Mouse (Mus musculus): ENCODE results near the gene Bfsp2. TPM values are rescaled to one million over a fixed set of nuclear protein-coding genes. Genes with fewer than 3 reads are reported as not detected.
"Not testable (repeated sequence)": the region's sequence is repeated elsewhere in the genome, so short reads cannot be mapped to it uniquely, and the experiment has no call there.

Gene Bfsp2
- polyA plus RNA-seq, 1 experiment from 2014 or later = 0.65 TPM

DNA sequence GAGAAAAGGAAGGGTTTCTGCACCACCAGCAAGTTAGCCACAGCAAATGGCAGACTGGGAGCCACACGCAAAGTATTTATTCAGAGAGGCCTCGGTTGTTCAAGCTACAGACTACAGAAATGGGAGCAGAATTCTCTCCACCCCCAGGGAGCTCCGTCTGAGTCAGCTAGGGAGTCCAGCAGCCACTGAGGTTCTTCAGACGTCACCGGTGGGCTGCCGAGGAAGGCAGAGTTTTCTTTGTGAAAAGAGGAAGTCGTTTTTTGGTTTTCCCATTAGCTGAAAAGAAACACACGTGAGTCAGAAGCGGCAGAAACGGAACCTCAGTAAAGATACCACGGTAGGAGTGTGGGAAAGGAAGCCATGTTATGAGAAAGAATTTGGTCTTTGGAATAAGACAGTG lies 55.4 kb downstream of the Bfsp2 start:
- Histone ChIP-seq H3K4me3 (replicated peaks) (no peak overlapping the region), H3K9ac (no peak overlapping the region), H3K27me3 (no peaks in the 10 kb centered on the region), H3K27ac (no peak overlapping the region), H3K36me3 (no peaks in the 10 kb centered on the region), H3K9me3 (replicated peaks) (no peaks in the 10 kb centered on the region), H3K4me2 (no peak overlapping the region), H3K4me1 (replicated peaks) (no peaks in the 10 kb centered on the region)
- DNase-seq (no peak), ATAC-seq (ENCODE audit: low read depth) (no peak)
- 10% methylated on average over 11 of the region's 11 CpGs for WGBS (ENCODE audit: insufficient replicate concordance)

DNA sequence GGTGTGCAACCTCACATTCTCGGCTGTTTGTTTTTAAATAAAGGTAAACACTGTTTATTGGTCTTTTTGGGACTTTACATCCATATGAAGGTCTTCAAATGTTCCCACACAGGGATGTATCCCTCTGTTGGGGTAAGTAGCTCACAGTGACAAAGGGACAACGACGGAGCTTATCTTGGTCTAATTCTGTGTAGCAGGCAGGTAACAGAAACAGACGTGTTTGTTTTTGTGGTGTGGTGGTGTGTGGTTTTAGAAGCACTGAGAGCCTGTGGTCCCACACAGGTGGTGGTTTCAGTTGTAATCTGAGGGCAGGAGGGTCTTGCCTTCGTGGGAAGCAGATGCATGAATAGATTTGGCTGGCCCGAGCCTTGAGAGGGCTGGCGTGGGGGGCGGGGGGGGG lies 56.3 kb downstream of the Bfsp2 start:
- H3K4me3 ChIP-seq (replicated peaks) = no peak overlapping the region
- H3K4me2 ChIP-seq = no peak overlapping the region
- DNase-seq = no peak
- H3K4me1 ChIP-seq (replicated peaks) = no peaks in the 10 kb centered on the region
- H3K27ac ChIP-seq = no peak overlapping the region
- H3K9me3 ChIP-seq (replicated peaks) = no peaks in the 10 kb centered on the region
- H3K36me3 ChIP-seq = no peaks in the 10 kb centered on the region
- H3K9ac ChIP-seq = no peak overlapping the region
- ATAC-seq (ENCODE audit: low read depth) = no peak
- WGBS (ENCODE audit: insufficient replicate concordance) = 46% methylated on average over 7 of the region's 8 CpGs
- H3K27me3 ChIP-seq = no peaks in the 10 kb centered on the region

- H3K9ac ChIP-seq = no peak overlapping the region
- H3K27me3 ChIP-seq = no peaks in the 10 kb centered on the region
- H3K4me2 ChIP-seq = no peak overlapping the region
- no peak overlapping the region for H3K27ac ChIP-seq
- no peak for ATAC-seq (ENCODE audit: low read depth)
- WGBS (ENCODE audit: insufficient replicate concordance) = 73% methylated on average over 7 of the region's 7 CpGs
- DNase-seq = no peak
- H3K36me3 ChIP-seq = no peaks in the 10 kb centered on the region
- no peaks in the 10 kb centered on the region for H3K4me1 ChIP-seq (replicated peaks)
- H3K9me3 ChIP-seq (replicated peaks) = no peaks in the 10 kb centered on the region
- no peak overlapping the region for H3K4me3 ChIP-seq (replicated peaks)
Observed at GRCm38 (mm10) chr9:103423384-103423783, 56.8 kb downstream of the Bfsp2 start.

DNA sequence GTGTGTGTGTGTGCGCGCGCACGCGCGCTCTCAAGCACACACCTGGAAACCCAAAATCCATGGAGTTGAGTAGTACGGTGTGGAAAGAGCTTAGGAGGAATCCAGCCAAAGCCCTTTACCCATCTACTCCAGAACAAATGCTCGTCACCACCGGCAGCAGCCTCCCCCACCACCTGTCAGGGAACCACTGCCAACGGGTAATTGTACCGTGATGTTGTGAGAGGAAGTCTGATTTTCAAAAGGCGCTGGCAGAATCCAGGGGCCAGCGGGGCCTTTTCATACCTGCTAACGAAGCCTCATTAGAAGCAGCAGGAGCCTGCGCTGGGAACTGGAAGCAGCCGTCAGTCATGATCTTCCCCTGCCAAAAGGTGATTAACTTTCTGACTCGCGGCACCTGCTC lies 57.4 kb downstream of the Bfsp2 start:
- DNase-seq (no peak), ATAC-seq (ENCODE audit: low read depth) (no peak)
- H3K9ac ChIP-seq = no peak overlapping the region
- no peaks in the 10 kb centered on the region for H3K9me3 ChIP-seq (replicated peaks)
- 66% methylated on average over 18 of the region's 18 CpGs for WGBS (ENCODE audit: insufficient replicate concordance)
- H3K27ac ChIP-seq = no peak overlapping the region
- no peak overlapping the region for H3K4me2 ChIP-seq
- no peaks in the 10 kb centered on the region for H3K27me3 ChIP-seq
- no peaks in the 10 kb centered on the region for H3K36me3 ChIP-seq
- H3K4me1 ChIP-seq (replicated peaks) = no peaks in the 10 kb centered on the region
- H3K4me3 ChIP-seq (replicated peaks) = no peak overlapping the region

DNA sequence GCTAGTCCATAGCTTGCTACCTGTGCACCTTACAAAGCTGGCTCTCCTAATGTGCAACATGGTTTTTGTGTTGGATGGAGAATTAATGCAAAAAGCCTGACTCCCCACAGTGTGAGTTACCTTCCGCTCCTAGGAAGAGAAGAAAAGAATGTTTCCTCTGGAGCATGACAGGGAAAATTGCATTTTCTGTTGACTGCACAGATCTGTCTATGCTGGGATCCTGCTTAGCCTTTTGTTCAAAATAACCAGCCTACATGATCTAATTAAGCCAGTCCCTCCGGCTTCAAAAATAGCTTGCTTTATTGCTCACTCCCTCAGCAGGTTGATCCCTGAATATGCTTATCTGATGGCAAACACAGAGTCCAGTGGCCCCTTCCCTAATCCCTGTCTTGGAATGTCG lies 59.4 kb downstream of the Bfsp2 start:
- no peak overlapping the region for H3K27ac ChIP-seq
- no peaks in the 10 kb centered on the region for H3K27me3 ChIP-seq
- H3K36me3 ChIP-seq = no peaks in the 10 kb centered on the region
- no peak for DNase-seq
- no peak overlapping the region for H3K4me2 ChIP-seq
- H3K4me3 ChIP-seq (replicated peaks) = no peak overlapping the region
- 72% methylated on average over 3 of the region's 3 CpGs for WGBS (ENCODE audit: insufficient replicate concordance)
- no peaks in the 10 kb centered on the region for H3K9me3 ChIP-seq (replicated peaks)
- no peaks in the 10 kb centered on the region for H3K4me1 ChIP-seq (replicated peaks)
- no peak for ATAC-seq (ENCODE audit: low read depth)
- H3K9ac ChIP-seq = no peak overlapping the region

DNA sequence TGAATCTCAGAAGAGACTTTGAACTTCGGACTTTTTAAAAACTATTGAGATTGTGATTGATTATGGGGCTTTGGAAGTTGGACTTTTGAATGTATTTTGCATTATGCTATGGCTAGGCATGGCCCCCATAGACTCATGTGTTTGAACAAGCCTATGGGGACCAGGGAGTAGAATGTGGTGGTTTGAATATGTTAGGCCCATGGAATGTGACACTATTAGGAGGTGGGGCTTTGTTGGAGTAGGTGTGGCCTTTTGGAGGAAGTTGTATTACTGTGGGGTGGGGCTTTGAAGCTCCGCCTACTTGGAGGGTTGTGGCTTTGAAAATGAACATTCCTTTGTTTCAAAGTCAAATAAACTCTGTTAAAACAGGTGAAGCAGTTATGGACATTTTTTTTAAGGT lies 61.4 kb downstream of the Bfsp2 start:
- Histone ChIP-seq H3K36me3 (no peaks in the 10 kb centered on the region), H3K27ac (no peak overlapping the region), H3K4me1 (replicated peaks) (no peaks in the 10 kb centered on the region), H3K9me3 (replicated peaks) (no peaks in the 10 kb centered on the region), H3K4me3 (replicated peaks) (no peak overlapping the region), H3K27me3 (no peaks in the 10 kb centered on the region), H3K9ac (no peak overlapping the region), H3K4me2 (no peak overlapping the region)
- WGBS (ENCODE audit: insufficient replicate concordance) = 71% methylated on average over 2 of the region's 2 CpGs
- DNase-seq (no peak), ATAC-seq (ENCODE audit: low read depth) (no peak)

- H3K4me1 ChIP-seq (replicated peaks); H3K27ac ChIP-seq; H3K9ac ChIP-seq; DNase-seq; H3K36me3 ChIP-seq; H3K4me3 ChIP-seq (replicated peaks); ATAC-seq (ENCODE audit: low read depth); H3K9me3 ChIP-seq (replicated peaks); H3K4me2 ChIP-seq; H3K27me3 ChIP-seq: not testable (repeated sequence)
- 76% methylated on average over 1 of the region's 1 CpGs for WGBS (ENCODE audit: insufficient replicate concordance)
Observed at GRCm38 (mm10) chr9:103418267-103418666, 62.0 kb downstream of the Bfsp2 start.

DNA sequence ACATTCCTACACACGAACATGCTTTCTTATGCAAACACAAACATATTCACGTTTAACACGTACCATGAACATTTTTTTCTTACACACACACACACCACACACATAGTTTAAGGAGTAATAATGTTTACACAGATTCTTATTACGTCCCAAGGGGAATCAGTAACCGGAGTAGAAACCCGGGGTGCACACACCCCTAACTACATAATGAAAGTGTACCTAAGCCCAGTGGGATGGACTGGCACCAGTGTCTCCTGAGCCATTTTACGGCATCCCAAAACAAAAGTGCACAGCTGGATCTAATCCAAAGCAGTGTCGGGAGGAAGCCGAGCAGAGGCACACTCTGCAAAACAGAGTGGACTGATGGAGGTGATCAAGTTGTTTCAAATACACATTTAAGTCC lies 66.8 kb downstream of the Bfsp2 start:
- no peak overlapping the region for H3K27ac ChIP-seq
- no peak overlapping the region for H3K4me3 ChIP-seq (replicated peaks)
- H3K27me3 ChIP-seq = no peaks in the 10 kb centered on the region
- H3K4me2 ChIP-seq = no peak overlapping the region
- DNase-seq = no peak
- H3K36me3 ChIP-seq = no peaks in the 10 kb centered on the region
- H3K4me1 ChIP-seq (replicated peaks) = no peaks in the 10 kb centered on the region
- ATAC-seq (ENCODE audit: low read depth) = no peak
- no peaks in the 10 kb centered on the region for H3K9me3 ChIP-seq (replicated peaks)
- no peak overlapping the region for H3K9ac ChIP-seq
- WGBS (ENCODE audit: insufficient replicate concordance) = 64% methylated on average over 9 of the region's 9 CpGs

DNA sequence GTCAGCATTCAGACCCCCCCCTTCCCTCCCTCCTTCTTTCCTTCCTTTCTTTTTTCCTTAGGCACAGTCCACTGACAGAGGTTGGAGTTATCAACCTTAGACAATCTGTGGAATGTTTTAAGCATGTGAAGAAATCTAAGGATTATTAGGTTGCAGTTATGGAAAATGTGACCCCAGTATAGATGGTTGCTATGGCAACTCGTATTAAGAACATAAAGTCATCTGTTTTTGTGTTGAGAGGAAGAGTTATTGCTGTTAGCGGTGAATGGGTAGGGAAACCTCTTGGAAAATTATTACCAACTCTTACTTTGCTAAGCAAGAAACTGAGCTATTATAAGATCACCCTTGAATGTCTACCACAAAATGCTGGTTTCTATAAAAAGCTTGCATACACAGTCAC lies 71.1 kb downstream of the Bfsp2 start:
- 56% methylated on average over 2 of the region's 2 CpGs for WGBS (ENCODE audit: insufficient replicate concordance)
- Histone ChIP-seq H3K9ac (no peak overlapping the region), H3K4me2 (no peak overlapping the region), H3K4me1 (replicated peaks) (no peaks in the 10 kb centered on the region), H3K27me3 (no peaks in the 10 kb centered on the region), H3K27ac (no peak overlapping the region), H3K36me3 (no peaks in the 10 kb centered on the region), H3K4me3 (replicated peaks) (no peak overlapping the region), H3K9me3 (replicated peaks) (no peaks in the 10 kb centered on the region)
- DNase-seq (no peak), ATAC-seq (ENCODE audit: low read depth) (no peak)

DNA sequence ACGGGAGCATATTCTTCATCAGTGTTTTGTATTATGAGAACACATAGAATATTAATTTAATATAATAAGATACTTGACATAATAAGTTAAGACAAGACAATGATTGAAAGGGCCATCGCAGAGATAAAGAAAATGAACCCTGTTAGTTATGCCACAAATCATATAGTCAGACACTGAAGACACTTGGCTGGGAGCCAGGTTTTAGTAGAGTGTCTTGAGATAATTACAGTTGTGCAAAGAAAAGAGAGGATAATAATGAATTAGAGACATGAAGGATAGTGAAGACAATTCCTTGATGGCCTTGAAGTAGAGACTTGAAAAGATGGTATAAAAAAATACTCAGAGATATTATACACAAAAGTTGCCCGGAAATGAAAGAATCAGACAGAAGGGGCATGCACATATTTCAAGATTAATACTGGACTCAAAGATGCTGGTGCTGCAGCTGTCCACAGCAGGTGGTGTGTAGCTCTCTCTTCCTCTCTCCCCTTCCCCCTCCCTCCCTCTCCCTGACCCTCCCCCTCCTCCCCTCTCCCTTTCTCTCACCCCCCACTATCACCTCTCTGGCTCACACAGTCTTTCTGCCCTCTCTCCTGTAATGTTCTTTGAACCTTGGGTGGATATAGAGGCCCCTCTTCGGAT lies 72.0 kb downstream of the Bfsp2 start:
- Histone ChIP-seq H3K4me3 (replicated peaks) (no peak overlapping the region), H3K9me3 (replicated peaks) (no peaks in the 10 kb centered on the region), H3K27me3 (no peaks in the 10 kb centered on the region), H3K4me1 (replicated peaks) (no peaks in the 10 kb centered on the region), H3K36me3 (no peaks in the 10 kb centered on the region), H3K27ac (no peak overlapping the region), H3K9ac (no peak overlapping the region), H3K4me2 (no peak overlapping the region)
- 58% methylated on average over 4 of the region's 4 CpGs for WGBS (ENCODE audit: insufficient replicate concordance)
- no peak for ATAC-seq (ENCODE audit: low read depth)
- DNase-seq = no peak

DNA sequence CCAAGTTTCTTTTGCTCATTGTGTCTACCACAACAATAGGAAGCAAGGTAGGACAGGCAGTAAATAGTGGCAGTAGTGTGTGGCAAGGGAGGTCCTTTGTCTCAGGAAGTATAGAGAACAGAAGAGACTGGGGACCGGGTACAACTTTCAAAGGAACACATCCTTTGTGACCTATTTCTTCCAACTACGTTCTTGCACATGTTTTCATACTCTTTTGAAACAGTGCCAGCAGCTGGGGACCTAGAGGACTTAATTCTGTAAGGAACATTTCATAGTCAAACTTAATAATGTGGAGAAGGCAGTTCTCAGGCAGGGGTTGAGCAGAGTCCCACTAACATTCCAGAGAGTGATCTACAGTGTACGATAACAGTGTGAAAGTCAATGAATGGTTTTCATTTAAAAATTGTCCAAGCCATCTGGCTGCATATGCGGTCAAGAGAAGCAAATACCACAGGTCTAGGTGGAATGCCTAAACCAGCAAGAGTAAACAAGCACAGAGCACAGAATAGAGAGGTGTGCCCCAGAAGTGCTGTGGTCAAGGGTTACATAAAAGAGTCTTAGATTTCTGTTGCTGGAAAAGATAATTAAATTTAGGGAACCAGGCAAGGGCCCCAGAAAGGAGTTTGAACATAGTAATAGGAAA lies 76.8 kb downstream of the Bfsp2 start:
- H3K4me3 ChIP-seq (replicated peaks) = no peak overlapping the region
- peaks cover 5% of the 10 kb centered on the region; the same call in 1 of the 2 replicates for H3K9me3 ChIP-seq (replicated peaks)
- no peaks in the 10 kb centered on the region for H3K4me1 ChIP-seq (replicated peaks)
- DNase-seq = no peak
- no peaks in the 10 kb centered on the region for H3K27me3 ChIP-seq
- no peak overlapping the region for H3K4me2 ChIP-seq
- H3K27ac ChIP-seq = no peak overlapping the region
- no peak for ATAC-seq (ENCODE audit: low read depth)
- no peaks in the 10 kb centered on the region for H3K36me3 ChIP-seq
- WGBS (ENCODE audit: insufficient replicate concordance) = 61% methylated on average over 4 of the region's 4 CpGs
- no peak overlapping the region for H3K9ac ChIP-seq

- no peak for DNase-seq
- H3K4me1 ChIP-seq (replicated peaks) = no peaks in the 10 kb centered on the region
- no peak overlapping the region for H3K4me2 ChIP-seq
- peaks cover 5% of the 10 kb centered on the region; the same call in 1 of the 2 replicates for H3K9me3 ChIP-seq (replicated peaks)
- no peak overlapping the region for H3K9ac ChIP-seq
- H3K27ac ChIP-seq = no peak overlapping the region
- no peak for ATAC-seq (ENCODE audit: low read depth)
- 78% methylated on average over 21 of the region's 21 CpGs for WGBS (ENCODE audit: insufficient replicate concordance)
- H3K4me3 ChIP-seq (replicated peaks) = no peak overlapping the region
- H3K36me3 ChIP-seq = no peaks in the 10 kb centered on the region
- no peaks in the 10 kb centered on the region for H3K27me3 ChIP-seq
Observed at GRCm38 (mm10) chr9:103398509-103399157, 81.6 kb downstream of the Bfsp2 start.
